Mouse (Mus musculus): ENCODE results near the gene Slc31a2.

- TF ChIP-seq POLR2AphosphoS2 (IDR thresholded peaks at IDR 0.05; ENCODE audit: insufficient read length, low read depth) (no peak), POLR2A (IDR thresholded peaks at IDR 0.05; ENCODE audit: insufficient read length, low read depth) (no peak), MAX (IDR thresholded peaks at IDR 0.05; ENCODE audit: low read depth) (no peak), MYOD1 (IDR thresholded peaks at IDR 0.05; ENCODE audit: control insufficient read depth in 1 of 3, insufficient read length in 2 of 3, low read depth in 2 of 3) (no peak), E2F4 (IDR thresholded peaks at IDR 0.05; ENCODE audit: insufficient read depth) (no peak)
Observed at GRCm38 (mm10) chr4:62282969-62283368, 20.6 kb downstream of the Slc31a2 start.
